Mouse (Mus musculus) cortical plate, adult 2 months (tissue): ENCODE measurements at regions not wholly inside any gene's neighbourhood (a gene's known extent, or its start where the extent isn't known, plus 50 kb on each side); places are given as distances from the start of the nearest gene placed in this dataset.

Experiments
- CTCF ChIP-seq: fragments of 200-500 bp; IDR thresholded peaks from 2 replicates; pipeline ENCODE4 v1.5.1; 2011; ENCODE audit warnings: mild to moderate bottlenecking, control low read depth, low read length; ENCODE audit not compliant: insufficient read depth; ENCODE audit errors: extremely low read depth
- POLR2A ChIP-seq: fragments of 200-500 bp; IDR thresholded peaks from 2 replicates; pipeline ENCODE4 v1.6.1; 2011; ENCODE audit warnings: mild to moderate bottlenecking, low read length, control low read depth; ENCODE audit not compliant: insufficient read depth; ENCODE audit errors: extremely low read depth

- TF ChIP-seq CTCF: no peak
- no peak for TF ChIP-seq POLR2A
Measured at GRCm38 (mm10) chr3:137550708-137551107, 70.7 kb upstream of the Ddit4l start.
